ENCODE assay signal across 26 mouse cellular contexts in genomic region chr11:19708821-19709220, GRCm38 (mm10).
DNase-seq lines count a peak whose midpoint lies in the region; ATAC-seq and TF ChIP-seq lines count a peak whose summit lies in the region.
"Had no signal": no experiment of that assay in that cellular context is flagged by ENCODE, and none has a peak within 500 bp of the region (broad histone marks: within the 10 kb centered on the region; RNA-seq: fewer than 3 reads in every experiment).

No protein-coding gene starts in this region.

- no peak for TF ChIP-seq CTCF in kidney, postnatal 0 days (IDR thresholded peaks at IDR 0.05; ENCODE audit: low read depth)
- TF ChIP-seq CTCF in gastrocnemius, adult 2 months (IDR thresholded peaks at IDR 0.05) = no peak
- no peak for TF ChIP-seq CTCF in cerebellum, adult 2 months (IDR thresholded peaks at IDR 0.05; ENCODE audit: borderline replicate concordance, insufficient read depth, low read depth, low read length)

- no peak overlapping the region for H3K27ac ChIP-seq in kidney, postnatal 0 days
- no peak overlapping the region for H3K27ac ChIP-seq in kidney, embryonic 16.5 days (ENCODE audit: low read length)
- H3K27ac ChIP-seq in gastrocnemius, adult 2 months = peak overlapping the region; percentile 69
- no peak overlapping the region for H3K27ac ChIP-seq in cerebellum, adult 2 months (ENCODE audit: insufficient read depth, low read length)
- no peak overlapping the region for H3K27ac ChIP-seq in limb, embryonic 10.5 days
- H3K27ac ChIP-seq: embryonic facial prominence, embryonic 10.5 days; embryonic facial prominence, embryonic 13.5 days; forebrain, embryonic 10.5 days; forebrain, embryonic 13.5 days; hindbrain, embryonic 10.5 days; hindbrain, embryonic 13.5 days; intestine, embryonic 15.5 days had no signal

- no peak overlapping the region for H3K9ac ChIP-seq in kidney, postnatal 0 days (ENCODE audit: low read depth, low read length)
- H3K9ac ChIP-seq in kidney, embryonic 16.5 days (replicated peaks; ENCODE audit: low read length) = no peak overlapping the region
- H3K9ac ChIP-seq: embryonic facial prominence, embryonic 13.5 days; forebrain, embryonic 13.5 days; hindbrain, embryonic 13.5 days; intestine, embryonic 15.5 days had no signal

- H3K36me3 ChIP-seq in kidney, postnatal 0 days (ENCODE audit: insufficient read depth, low read length) = no peaks in the 10 kb centered on the region
- no peaks in the 10 kb centered on the region for H3K36me3 ChIP-seq in kidney, embryonic 16.5 days (ENCODE audit: insufficient read depth, low read length)
- no peaks in the 10 kb centered on the region for H3K36me3 ChIP-seq in limb, embryonic 10.5 days
- H3K36me3 ChIP-seq: embryonic facial prominence, embryonic 10.5 days; embryonic facial prominence, embryonic 13.5 days; forebrain, embryonic 10.5 days; hindbrain, embryonic 10.5 days; hindbrain, embryonic 13.5 days; intestine, embryonic 15.5 days had no signal

- no peak overlapping the region for H3K4me2 ChIP-seq in kidney, postnatal 0 days (ENCODE audit: low read length)
- H3K4me2 ChIP-seq in kidney, embryonic 16.5 days (replicated peaks; ENCODE audit: low read depth, low read length) = no peak overlapping the region
- H3K4me2 ChIP-seq: embryonic facial prominence, embryonic 13.5 days; forebrain, embryonic 13.5 days; heart, embryonic 11.5 days; hindbrain, embryonic 13.5 days; intestine, embryonic 15.5 days had no signal

- no peak for ATAC-seq in kidney, postnatal 0 days (replicated peaks; ENCODE audit: low FRiP score, low read depth)
- ATAC-seq in kidney, embryonic 16.5 days (ENCODE audit: low FRiP score, low TSS enrichment) = no peak
- ATAC-seq: CD4-positive, CD25-positive, alpha-beta regulatory T cell, adult 4 months; forebrain, embryonic 13.5 days; forebrain, embryonic 16.5 days; hindbrain, embryonic 16.5 days; intestine, embryonic 15.5 days had no signal

- no peaks in the 10 kb centered on the region for H3K9me3 ChIP-seq in kidney, postnatal 0 days (replicated peaks; ENCODE audit: low read length)
- H3K9me3 ChIP-seq in kidney, embryonic 16.5 days (ENCODE audit: low read length) = no peaks in the 10 kb centered on the region
- no peaks in the 10 kb centered on the region for H3K9me3 ChIP-seq in limb, embryonic 10.5 days (replicated peaks)
- H3K9me3 ChIP-seq: embryonic facial prominence, embryonic 10.5 days; embryonic facial prominence, embryonic 13.5 days; forebrain, embryonic 10.5 days; forebrain, embryonic 13.5 days; hindbrain, embryonic 10.5 days; hindbrain, embryonic 13.5 days; intestine, embryonic 15.5 days had no signal

- DNase-seq in kidney, postnatal 0 days (ENCODE audit: low spot score) = peak; percentile 30
- peak; percentile 51 for DNase-seq in fibroblast of lung, adult 2 months (ENCODE audit: low read depth)
- DNase-seq in gastrocnemius, adult 2 months = peak; percentile 69
- DNase-seq in gastrocnemius, postnatal 25 days = peak; percentile 56
- DNase-seq in cerebellum, adult 2 months = no peak
- no peak for DNase-seq in limb, embryonic 10.5 days (ENCODE audit: low spot score)
- DNase-seq: adrenal gland, adult 2 months; adrenal gland, postnatal 14 days; cerebellum, adult 11 months; cerebellum, adult 8-10 months; cerebellum, postnatal 10 days; cerebellum, postnatal 36 days; embryo, embryonic 11 days had no signal

- H3K4me1 ChIP-seq in kidney, postnatal 0 days (replicated peaks; ENCODE audit: insufficient read depth, low read length) = no peaks in the 10 kb centered on the region
- no peaks in the 10 kb centered on the region; the same call in 1 of the 2 replicates for H3K4me1 ChIP-seq in kidney, embryonic 16.5 days (ENCODE audit: insufficient read depth, low read length)
- no peaks in the 10 kb centered on the region for H3K4me1 ChIP-seq in cerebellum, adult 2 months (ENCODE audit: control insufficient read depth, insufficient read depth, low read length)
- H3K4me1 ChIP-seq in limb, embryonic 10.5 days = peaks cover 15% of the 10 kb centered on the region
- H3K4me1 ChIP-seq: hindbrain, embryonic 10.5 days; intestine, embryonic 15.5 days had no signal

- no peak for TF ChIP-seq POLR2A in cerebellum, adult 2 months (IDR thresholded peaks at IDR 0.05; ENCODE audit: borderline replicate concordance, insufficient read depth, low read length)

- intact Hi-C loops in gastrocnemius, adult 2 months (cut with DNase I) = no loop called here

- H3K27me3 ChIP-seq in kidney, postnatal 0 days (ENCODE audit: insufficient read depth, low read length) = no peaks in the 10 kb centered on the region
- no peaks in the 10 kb centered on the region for H3K27me3 ChIP-seq in kidney, embryonic 16.5 days (ENCODE audit: insufficient read depth, low read length)
- no peaks in the 10 kb centered on the region for H3K27me3 ChIP-seq in cerebellum, adult 2 months (ENCODE audit: control insufficient read depth, insufficient read depth, low read length)
- no peaks in the 10 kb centered on the region for H3K27me3 ChIP-seq in limb, embryonic 10.5 days (ENCODE audit: low read depth, poor library complexity, severe bottlenecking)
- H3K27me3 ChIP-seq: embryonic facial prominence, embryonic 13.5 days; forebrain, embryonic 13.5 days; intestine, embryonic 15.5 days had no signal

- no peak overlapping the region for H3K4me3 ChIP-seq in kidney, postnatal 0 days (replicated peaks; ENCODE audit: low read depth, low read length)
- H3K4me3 ChIP-seq in kidney, embryonic 16.5 days (ENCODE audit: low read length) = no peak overlapping the region
- H3K4me3 ChIP-seq in gastrocnemius, adult 2 months = no peak overlapping the region
- H3K4me3 ChIP-seq in cerebellum, adult 2 months (replicated peaks; ENCODE audit: insufficient read depth, low read depth, low read length) = no peak overlapping the region
- no peak overlapping the region for H3K4me3 ChIP-seq in limb, embryonic 10.5 days
- H3K4me3 ChIP-seq: embryonic facial prominence, embryonic 10.5 days; embryonic facial prominence, embryonic 13.5 days; erythroblast, embryonic 14.5 days; forebrain, embryonic 10.5 days; forebrain, embryonic 13.5 days; hindbrain, embryonic 10.5 days; hindbrain, embryonic 13.5 days; intestine, embryonic 15.5 days had no signal

- 60% methylated on average over 6 of the region's 6 CpGs for WGBS in kidney, postnatal 0 days
- WGBS in kidney, embryonic 16.5 days = 70% methylated on average over 6 of the region's 6 CpGs
- WGBS in cerebellum, adult 2 months = 69% methylated on average over 6 of the region's 6 CpGs
- 87% methylated on average over 6 of the region's 6 CpGs for WGBS in limb, embryonic 10.5 days

Comparison
In these comparisons a context has a peak if more than half of its experiments do, and no peak if none do; other contexts are left out.
1. DNase-seq: peak in kidney, postnatal 0 days (single experiment), fibroblast of lung, adult 2 months (single experiment), gastrocnemius, adult 2 months (single experiment) and gastrocnemius, postnatal 25 days (single experiment); none in cerebellum, adult 2 months (0 of 2) and limb, embryonic 10.5 days (single experiment).